1 mouse cellular context compared by ENCODE assay signal in genomic region chr12:101979213-101979750, GRCm38 (mm10).
TF ChIP-seq lines count a peak whose summit lies in the region.

No protein-coding gene starts in this region.

TF ChIP-seq in MEL, 35 proteins besides CTCF, POLR2A, EP300 and RAD21 (continued from another document):
- TF ChIP-seq ZC3H11A (IDR thresholded peaks at IDR 0.05; ENCODE audit: low read depth, low read length) (no peak), CHD2 (IDR thresholded peaks at IDR 0.05; ENCODE audit: low read length) (no peak), MYC (IDR thresholded peaks at IDR 0.05; ENCODE audit: low read depth, low read length) (peak; percentile 47; the same call in 1 of the 2 replicates), MAZ (IDR thresholded peaks at IDR 0.05; ENCODE audit: low read depth, low read length) (no peak), ETS1 (IDR thresholded peaks at IDR 0.05; ENCODE audit: low read depth, low read length) (peak; percentile 93), TAL1 (IDR thresholded peaks at IDR 0.05; ENCODE audit: low read length) (peak; percentile 59), ZKSCAN1 (IDR thresholded peaks at IDR 0.05; ENCODE audit: low read depth, low read length) (no peak; the same call in 1 of the 2 replicates), MEF2A (IDR thresholded peaks at IDR 0.05; ENCODE audit: extremely low read depth, insufficient replicate concordance, low read depth, low read length, poor library complexity, severe bottlenecking) (no peak), CHD1 (IDR thresholded peaks at IDR 0.05; ENCODE audit: low read depth, low read length) (0 out of 2 replicates have a peak, but pooled peaks have one; percentile 79), SMC3 (IDR thresholded peaks at IDR 0.05; ENCODE audit: low read depth, low read length) (no peak), POLR2AphosphoS2 (IDR thresholded peaks at IDR 0.05; ENCODE audit: low read length) (peak; percentile 51; the same call in 1 of the 2 replicates), TCF12 (IDR thresholded peaks at IDR 0.05; ENCODE audit: low read depth, low read length) (peak; percentile 68), MAX (IDR thresholded peaks at IDR 0.05; ENCODE audit: low read length) (0 out of 2 replicates have a peak, but pooled peaks have one; percentile 17), BHLHE40 (IDR thresholded peaks at IDR 0.05; ENCODE audit: borderline replicate concordance, low read depth, low read length) (no peak), ELF1 (IDR thresholded peaks at IDR 0.05; ENCODE audit: low read depth, low read length) (no peak)
